Mouse (Mus musculus) brain, embryonic 14.5 days (tissue): ENCODE measurements at regions not wholly inside any gene's neighbourhood (a gene's known extent, or its start where the extent isn't known, plus 50 kb on each side); places are given as distances from the start of the nearest gene placed in this dataset.

Experiments
- CTCF ChIP-seq: fragments of 200-500 bp; IDR thresholded peaks from 2 replicates; pipeline ENCODE4 v1.5.1; 2012; ENCODE audit warnings: inconsistent platforms, mild to moderate bottlenecking, moderate library complexity, borderline replicate concordance; ENCODE audit not compliant: insufficient read depth, insufficient read length; ENCODE audit errors: extremely low read depth
- POLR2A ChIP-seq: fragments of 200-500 bp; IDR thresholded peaks from 2 replicates; pipeline ENCODE4 v1.6.1; 2012; ENCODE audit warnings: mild to moderate bottlenecking, inconsistent platforms, borderline replicate concordance; ENCODE audit not compliant: poor library complexity, insufficient read depth, insufficient read length, severe bottlenecking; ENCODE audit errors: extremely low read depth

- TF ChIP-seq CTCF: no peak
- TF ChIP-seq POLR2A: no peak
Measured at GRCm38 (mm10) chr15:68606110-68606791, 2105.5 kb upstream of the Lrrc6 start.
